Mouse (Mus musculus): ENCODE measurements at regions not wholly inside any gene's neighbourhood (a gene's known extent, or its start where the extent isn't known, plus 50 kb on each side); places are given as distances from the start of the nearest gene placed in this dataset.

- no peak for TF ChIP-seq GATA1 (IDR thresholded peaks at IDR 0.05; ENCODE audit: borderline replicate concordance, low read length)
- no peak for TF ChIP-seq FLI1 (IDR thresholded peaks at IDR 0.05; ENCODE audit: low read length)
Observed at GRCm38 (mm10) chr13:26593750-26594149, 176.2 kb downstream of the Hdgfl1 start.

Measured in megakaryocyte, embryonic 14.5 days (primary cell).